ENCODE assay signal across 7 mouse cellular contexts in genomic region chr2:167497272-167497671, GRCm38 (mm10). TPM values are rescaled to one million over a fixed set of nuclear protein-coding genes. Genes with fewer than 3 reads are reported as not detected.
DNase-seq lines count a peak whose midpoint lies in the region; ATAC-seq and TF ChIP-seq lines count a peak whose summit lies in the region.

No protein-coding gene starts in this region.

- no peak for ATAC-seq in kidney, postnatal 0 days (replicated peaks; ENCODE audit: low FRiP score, low read depth)
- no peak for ATAC-seq in kidney, embryonic 16.5 days (ENCODE audit: low FRiP score, low TSS enrichment)

- 0 out of 2 replicates have a peak, but pooled peaks cover 5% of the 10 kb centered on the region for H3K4me1 ChIP-seq in kidney, postnatal 0 days (replicated peaks; ENCODE audit: insufficient read depth, low read length)
- peaks cover 6% of the 10 kb centered on the region; the same call in 1 of the 2 replicates for H3K4me1 ChIP-seq in kidney, embryonic 16.5 days (ENCODE audit: insufficient read depth, low read length)

- peak; percentile 73 for TF ChIP-seq CTCF in kidney, postnatal 0 days (IDR thresholded peaks at IDR 0.05; ENCODE audit: low read depth)

- no peak overlapping the region for H3K4me2 ChIP-seq in kidney, postnatal 0 days (ENCODE audit: low read length)
- H3K4me2 ChIP-seq in kidney, embryonic 16.5 days (replicated peaks; ENCODE audit: low read depth, low read length) = no peak overlapping the region

- no peak overlapping the region for H3K4me3 ChIP-seq in kidney, postnatal 0 days (replicated peaks; ENCODE audit: low read depth, low read length)
- no peak overlapping the region for H3K4me3 ChIP-seq in kidney, embryonic 16.5 days (ENCODE audit: low read length)

- H3K27me3 ChIP-seq in kidney, postnatal 0 days (ENCODE audit: insufficient read depth, low read length) = no peaks in the 10 kb centered on the region
- H3K27me3 ChIP-seq in kidney, embryonic 16.5 days (ENCODE audit: insufficient read depth, low read length) = no peaks in the 10 kb centered on the region

- H3K36me3 ChIP-seq in kidney, postnatal 0 days (ENCODE audit: insufficient read depth, low read length) = no peaks in the 10 kb centered on the region
- no peaks in the 10 kb centered on the region for H3K36me3 ChIP-seq in kidney, embryonic 16.5 days (ENCODE audit: insufficient read depth, low read length)

- no peaks in the 10 kb centered on the region for H3K9me3 ChIP-seq in kidney, postnatal 0 days (replicated peaks; ENCODE audit: low read length)
- no peaks in the 10 kb centered on the region for H3K9me3 ChIP-seq in kidney, embryonic 16.5 days (ENCODE audit: low read length)

- peak; percentile 56 for DNase-seq in kidney, postnatal 0 days (ENCODE audit: low spot score)
- peak; percentile 66 for DNase-seq in T-cell, adult 2 months (ENCODE audit: low spot score)
- peak; percentile 89 for DNase-seq in induced T-regulatory cell, adult 2 months (ENCODE audit: low read depth)
- peak; percentile 47 to 69 for DNase-seq in natural killer cell, adult 2 months (ENCODE audit: low spot score in 2 of 2)
- no peak for DNase-seq in yolk sac, embryonic 10.5 days (ENCODE audit: low spot score)
- DNase-seq in urinary bladder, postnatal 4 days (ENCODE audit: low spot score in 2 of 2) = no peak

- no peak overlapping the region for H3K9ac ChIP-seq in kidney, postnatal 0 days (ENCODE audit: low read depth, low read length)
- no peak overlapping the region for H3K9ac ChIP-seq in kidney, embryonic 16.5 days (replicated peaks; ENCODE audit: low read length)

- WGBS in kidney, postnatal 0 days = 76% methylated on average over 5 of the region's 5 CpGs
- WGBS in kidney, embryonic 16.5 days = 83% methylated on average over 5 of the region's 5 CpGs

- H3K27ac ChIP-seq in kidney, postnatal 0 days = no peak overlapping the region
- H3K27ac ChIP-seq in kidney, embryonic 16.5 days (ENCODE audit: low read length) = no peak overlapping the region

RNA-seq across cellular contexts. Expression of gene Spata2, which starts 4.6 kb away (rescaled TPM):
- polyA plus RNA-seq in kidney, postnatal 0 days (2015; fragmentation: Nextera tagmentation; extraction: Ambion mirVana) = 14.3 and 15.5 TPM in 2 replicates
- 18.3 and 21.2 TPM in 2 replicates for polyA plus RNA-seq in kidney, embryonic 16.5 days (2015; fragmentation: Nextera tagmentation; extraction: Ambion mirVana)

RNA-seq across cellular contexts. Expression of gene Rnf114, which starts 4.8 kb away (rescaled TPM):
- polyA plus RNA-seq in kidney, postnatal 0 days (2015; fragmentation: Nextera tagmentation; extraction: Ambion mirVana) = 77.0 and 78.7 TPM in 2 replicates
- polyA plus RNA-seq in kidney, embryonic 16.5 days (2015; fragmentation: Nextera tagmentation; extraction: Ambion mirVana) = 104 and 108 TPM in 2 replicates

RNA-seq across cellular contexts. Expression of gene Snai1, which starts 40.7 kb away (rescaled TPM):
- 33.9 and 36.1 TPM in 2 replicates for polyA plus RNA-seq in kidney, postnatal 0 days (2015; fragmentation: Nextera tagmentation; extraction: Ambion mirVana)
- 40.8 and 49.3 TPM in 2 replicates for polyA plus RNA-seq in kidney, embryonic 16.5 days (2015; fragmentation: Nextera tagmentation; extraction: Ambion mirVana)

Comparison
In these comparisons a context has a peak if more than half of its experiments do, and no peak if none do; other contexts are left out.
1. DNase-seq: peak in kidney, postnatal 0 days (single experiment), T-cell, adult 2 months (single experiment), induced T-regulatory cell, adult 2 months (single experiment) and natural killer cell, adult 2 months (2 of 2); none in yolk sac, embryonic 10.5 days (single experiment) and urinary bladder, postnatal 4 days (0 of 2).